In genomic region chr9:66067542-66067941, GRCm38 (mm10) we compare ENCODE assay signal across 8 mouse cellular contexts. TPM values are rescaled to one million over a fixed set of nuclear protein-coding genes. Genes with fewer than 3 reads are reported as not detected.
DNase-seq lines count a peak whose midpoint lies in the region; ATAC-seq lines count a peak whose summit lies in the region.

No protein-coding gene starts in this region.

- peak; percentile 68 for DNase-seq in cerebellum, postnatal 10 days
- DNase-seq in cerebellum, adult 11 months: no peak
- peak; percentile 38 for DNase-seq in thymus, postnatal 4 days
- no peak for DNase-seq in thymus, adult 18-20 months
- peak; percentile 46 for DNase-seq in liver, embryonic 13.5 days
- DNase-seq in spleen, adult 12 weeks (ENCODE audit: low spot score): peak; percentile 35
- DNase-seq in urinary bladder, adult 2 months (ENCODE audit: low spot score): no peak

- peak overlapping the region; percentile 82 for H3K4me3 ChIP-seq in liver, embryonic 13.5 days (replicated peaks)

- H3K9me3 ChIP-seq in liver, embryonic 13.5 days (replicated peaks): no peaks in the 10 kb centered on the region

- 34% methylated on average over 5 of the region's 5 CpGs for WGBS in liver, embryonic 13.5 days (ENCODE audit: insufficient replicate concordance)

- peaks cover 54% of the 10 kb centered on the region for H3K36me3 ChIP-seq in liver, embryonic 13.5 days

- ATAC-seq in granulocyte monocyte progenitor cell, adult 5-6 weeks (replicated peaks; ENCODE audit: poor library complexity, severe bottlenecking): peak; percentile 47
- no peak for ATAC-seq in liver, embryonic 13.5 days (ENCODE audit: low read depth)

- H3K27me3 ChIP-seq in liver, embryonic 13.5 days: peaks cover 25% of the 10 kb centered on the region

- H3K4me2 ChIP-seq in liver, embryonic 13.5 days: peak overlapping the region; percentile 82

- H3K9ac ChIP-seq in liver, embryonic 13.5 days: peak overlapping the region; percentile 92

- peak overlapping the region; percentile 85 for H3K27ac ChIP-seq in liver, embryonic 13.5 days

- peaks cover 46% of the 10 kb centered on the region for H3K4me1 ChIP-seq in liver, embryonic 13.5 days (replicated peaks)

RNA-seq across cellular contexts. Expression of gene Snx22, which starts 2.0 kb away (rescaled TPM):
- not detected in 2 replicates for total RNA-seq in granulocyte monocyte progenitor cell, adult 5-6 weeks (2014; fragmentation: Nextera tagmentation)
- total RNA-seq in granulocyte monocyte progenitor cell, adult 5-6 weeks (2017): 0.93 and 1.2 TPM in 2 replicates
- polyA plus RNA-seq in liver, embryonic 13.5 days (2015; fragmentation: Nextera tagmentation; extraction: Ambion mirVana): 29.2 and 31.4 TPM in 2 replicates
- polyA plus RNA-seq in urinary bladder, adult 2 months (2012; rRNA removed): 0.81 and 1.6 TPM in 2 replicates

RNA-seq across cellular contexts. Expression of gene Ppib, which starts 7.5 kb away (rescaled TPM):
- total RNA-seq in granulocyte monocyte progenitor cell, adult 5-6 weeks (2014; fragmentation: Nextera tagmentation): 543 and 591 TPM in 2 replicates
- 786 and 789 TPM in 2 replicates for total RNA-seq in granulocyte monocyte progenitor cell, adult 5-6 weeks (2017)
- polyA plus RNA-seq in liver, embryonic 13.5 days (2015; fragmentation: Nextera tagmentation; extraction: Ambion mirVana): 380 and 383 TPM in 2 replicates
- 442 and 532 TPM in 2 replicates for polyA plus RNA-seq in urinary bladder, adult 2 months (2012; rRNA removed)

RNA-seq across cellular contexts. Expression of gene Snx1, which starts 58.8 kb away (rescaled TPM):
- 71.0 and 93.3 TPM in 2 replicates for total RNA-seq in granulocyte monocyte progenitor cell, adult 5-6 weeks (2014; fragmentation: Nextera tagmentation)
- total RNA-seq in granulocyte monocyte progenitor cell, adult 5-6 weeks (2017): 109 and 124 TPM in 2 replicates
- 79.7 and 94.6 TPM in 2 replicates for polyA plus RNA-seq in liver, embryonic 13.5 days (2015; fragmentation: Nextera tagmentation; extraction: Ambion mirVana)
- 109 and 119 TPM in 2 replicates for polyA plus RNA-seq in urinary bladder, adult 2 months (2012; rRNA removed)

RNA-seq across cellular contexts. Expression of gene Ciao2a, which starts 58.9 kb away (rescaled TPM):
- 237 and 248 TPM in 2 replicates for total RNA-seq in granulocyte monocyte progenitor cell, adult 5-6 weeks (2014; fragmentation: Nextera tagmentation)
- total RNA-seq in granulocyte monocyte progenitor cell, adult 5-6 weeks (2017): 172 and 204 TPM in 2 replicates
- polyA plus RNA-seq in liver, embryonic 13.5 days (2015; fragmentation: Nextera tagmentation; extraction: Ambion mirVana): 196 and 222 TPM in 2 replicates
- polyA plus RNA-seq in urinary bladder, adult 2 months (2012; rRNA removed): 35.9 and 39.6 TPM in 2 replicates

Comparison
In these comparisons a context has a peak if more than half of its experiments do, and no peak if none do; other contexts are left out.
1. DNase-seq: peak in cerebellum, postnatal 10 days (2 of 2), thymus, postnatal 4 days (single experiment), liver, embryonic 13.5 days (single experiment) and spleen, adult 12 weeks (single experiment); none in cerebellum, adult 11 months (single experiment), thymus, adult 18-20 months (0 of 2) and urinary bladder, adult 2 months (single experiment).
2. RNA of gene Snx22, which starts 2.0 kb away (polyA plus RNA-seq): 29.2 to 31.4 TPM in liver, embryonic 13.5 days; 0.81 to 1.6 TPM in urinary bladder, adult 2 months; every median in the first group is over 10 times any median in the second.